Mouse (Mus musculus) neutrophil, adult 5-6 weeks (primary cell): ENCODE measurements around the gene Prkch. TPM values are rescaled to one million over a fixed set of nuclear protein-coding genes. Genes with fewer than 3 reads are reported as not detected.

Experiments used
- ATAC-seq: fragments of 151-379, 151-347 bp; 2 replicates; pipeline ENCODE4 v1.8.0; 2017; ENCODE audit warnings: mild to moderate bottlenecking, moderate TSS enrichment; ENCODE audit not compliant: insufficient number of reproducible peaks, poor library complexity, low FRiP score, severe bottlenecking; ENCODE audit errors: extremely low read depth
- total RNA-seq: library from RNA; stranded (forward); fragments of 200-1000 nt; gene quantifications from 2 replicates; pipeline ENCODE4 v1.2.3, GENCODE M21; 2017

Gene Prkch
- total RNA-seq, 1 experiment from 2014 or later, result 24.1 TPM

GRCm38 (mm10) chr12:73607381-73608064, 22.9 kb downstream of the Prkch start:
- no peak for ATAC-seq

- no peak for ATAC-seq
Measured at GRCm38 (mm10) chr12:73608065-73608397, 23.4 kb downstream of the Prkch start.

GRCm38 (mm10) chr12:73609262-73609661, 24.7 kb downstream of the Prkch start:
- ATAC-seq, result no peak

- ATAC-seq, result no peak
Measured at GRCm38 (mm10) chr12:73609676-73610545, 25.3 kb downstream of the Prkch start.

GRCm38 (mm10) chr12:73610831-73611370, 26.3 kb downstream of the Prkch start:
- 0 out of 2 replicates have a peak, but pooled peaks have one; percentile 10 for ATAC-seq

GRCm38 (mm10) chr12:73611741-73612140, 27.1 kb downstream of the Prkch start:
- no peak for ATAC-seq

GRCm38 (mm10) chr12:73613183-73613582, 28.6 kb downstream of the Prkch start:
- 0 out of 2 replicates have a peak, but pooled peaks have one; percentile 26 for ATAC-seq

GRCm38 (mm10) chr12:73617652-73618051, 33.1 kb downstream of the Prkch start:
- no peak for ATAC-seq

- ATAC-seq, result no peak
Measured at GRCm38 (mm10) chr12:73625277-73626032, 40.9 kb downstream of the Prkch start.

- no peak for ATAC-seq
Measured at GRCm38 (mm10) chr12:73627902-73628301, 43.3 kb downstream of the Prkch start.

- ATAC-seq, result no peak
Measured at GRCm38 (mm10) chr12:73630596-73630995, 46.0 kb downstream of the Prkch start.

- no peak for ATAC-seq
Measured at GRCm38 (mm10) chr12:73631148-73631547, 46.6 kb downstream of the Prkch start.

GRCm38 (mm10) chr12:73632671-73633244, 48.2 kb downstream of the Prkch start:
- ATAC-seq, result no peak

- no peak for ATAC-seq
Measured at GRCm38 (mm10) chr12:73633707-73634106, 49.1 kb downstream of the Prkch start.

GRCm38 (mm10) chr12:73639571-73639970, 55.0 kb downstream of the Prkch start:
- ATAC-seq, result no peak

- ATAC-seq, result no peak
Measured at GRCm38 (mm10) chr12:73641183-73641582, 56.6 kb downstream of the Prkch start.

- ATAC-seq, result no peak
Measured at GRCm38 (mm10) chr12:73645216-73645615, 60.6 kb downstream of the Prkch start.

GRCm38 (mm10) chr12:73647686-73648085, 63.1 kb downstream of the Prkch start:
- ATAC-seq, result no peak
